Mouse (Mus musculus): ENCODE data around the gene Prpf40a. TPM values are rescaled to one million over a fixed set of nuclear protein-coding genes. Genes with fewer than 3 reads are reported as not detected.
A peak's percentile ranks its signal among the peaks of the same experiment; 100 is the strongest.

The Prpf40a gene
- total and polyA plus RNA-seq, 3 experiments: 81.5 to 154 (median 91.6) TPM

- DNase-seq (ENCODE audit: extremely low read depth): no peak
- Histone ChIP-seq H3K4me1 (ENCODE audit: control insufficient read depth in 1 of 2, insufficient read depth in 2 of 2) (peaks cover 0 to 16% of the 10 kb centered on the region in 2 experiments; a peak in 2 of 4 replicates), H3K9ac (ENCODE audit: insufficient read depth, low read depth) (no peak overlapping the region), H3K4me3 (replicated peaks in 1 of 3; ENCODE audit: low read depth in 2 of 3, low read length in 2 of 3, poor library complexity in 1 of 3) (no peak overlapping the region), H3K4me2 (ENCODE audit: insufficient read depth, low read depth, poor library complexity, severe bottlenecking) (no peak overlapping the region), H3K36me3 (replicated peaks in 1 of 2; ENCODE audit: control insufficient read depth in 1 of 2, insufficient read depth in 1 of 2, low read length in 1 of 2) (peaks cover 0 to 2% of the 10 kb centered on the region in 2 experiments), H3K9me3 (replicated peaks; ENCODE audit: low read length) (no peaks in the 10 kb centered on the region), H3K27ac (ENCODE audit: insufficient read depth, low read depth) (no peak overlapping the region), H3K27me3 (replicated peaks) (no peaks in the 10 kb centered on the region), H3K79me2 (replicated peaks; ENCODE audit: control insufficient read depth, extremely low read depth, insufficient read depth, poor library complexity, severe bottlenecking) (no peaks in the 10 kb centered on the region)
- dilution Hi-C loops (cut with MboI; ENCODE audit: extremely low pct_ligation_motif_present, extremely low pct_unique_long_range_greater_than_20kb, low sequenced_read_pairs) (no loop called here), in situ Hi-C loops (cut with MboI; ENCODE audit: low pct_ligation_motif_present, low pct_unique_long_range_greater_than_20kb, low sequenced_read_pairs) (no loop called here)
- TF ChIP-seq MEF2A (IDR thresholded peaks at IDR 0.05; ENCODE audit: borderline replicate concordance, low read depth, low read length) (no peak), USF2 (conservative IDR thresholded peaks at IDR 0.05; ENCODE audit: low read depth, low read length) (no peak), JUN (IDR thresholded peaks at IDR 0.05; ENCODE audit: insufficient read depth, low read depth, low read length) (no peak), CTCF (conservative IDR thresholded peaks at IDR 0.05 in 1 of 2, IDR thresholded peaks at IDR 0.05 in 1 of 2; ENCODE audit: low read depth in 2 of 2, low read length in 2 of 2) (no peak)
Observed at GRCm38 (mm10) chr2:53102901-53103300, 88.2 kb downstream of the Prpf40a start.

- peak; percentile 63 for DNase-seq (ENCODE audit: extremely low read depth)
- dilution Hi-C loops (cut with MboI; ENCODE audit: extremely low pct_ligation_motif_present, extremely low pct_unique_long_range_greater_than_20kb, low sequenced_read_pairs): no loop called here
- Histone ChIP-seq H3K4me2 (ENCODE audit: insufficient read depth, low read depth, poor library complexity, severe bottlenecking) (peak overlapping the region; percentile 86), H3K4me1 (ENCODE audit: control insufficient read depth in 1 of 2, insufficient read depth in 2 of 2) (peaks cover 0 to 16% of the 10 kb centered on the region in 2 experiments; a peak in 2 of 4 replicates), H3K9ac (ENCODE audit: insufficient read depth, low read depth) (peak overlapping the region; percentile 21; the same call in 1 of the 2 replicates), H3K79me2 (replicated peaks; ENCODE audit: control insufficient read depth, extremely low read depth, insufficient read depth, poor library complexity, severe bottlenecking) (no peaks in the 10 kb centered on the region), H3K27me3 (replicated peaks) (no peaks in the 10 kb centered on the region), H3K27ac (ENCODE audit: insufficient read depth, low read depth) (no peak overlapping the region), H3K9me3 (replicated peaks; ENCODE audit: low read length) (no peaks in the 10 kb centered on the region), H3K36me3 (replicated peaks in 1 of 2; ENCODE audit: control insufficient read depth in 1 of 2, insufficient read depth in 1 of 2, low read length in 1 of 2) (no peaks in the 10 kb centered on the region), H3K4me3 (replicated peaks in 1 of 3; ENCODE audit: low read depth in 2 of 3, low read length in 2 of 3, poor library complexity in 1 of 3) (peak overlapping the region; percentile 28 to 51 (median 48))
- in situ Hi-C loops (cut with MboI; ENCODE audit: low pct_ligation_motif_present, low pct_unique_long_range_greater_than_20kb, low sequenced_read_pairs): no loop called here
- no peak for TF ChIP-seq CHD1 (IDR thresholded peaks at IDR 0.05; ENCODE audit: low read depth, low read length)
- TF ChIP-seq ETS1 (conservative IDR thresholded peaks at IDR 0.05; ENCODE audit: low read depth, low read length): 0 out of 2 replicates have a peak, but pooled peaks have one; percentile 12
- TF ChIP-seq SIN3A (IDR thresholded peaks at IDR 0.05; ENCODE audit: low read length): peak; percentile 36; the same call in 1 of the 2 replicates
- no peak for TF ChIP-seq NELFE (IDR thresholded peaks at IDR 0.05; ENCODE audit: low read depth, low read length)
- no peak for TF ChIP-seq E2F4 (IDR thresholded peaks at IDR 0.05; ENCODE audit: insufficient replicate concordance, low read depth, low read length)
- TF ChIP-seq RCOR1 (conservative IDR thresholded peaks at IDR 0.05; ENCODE audit: low read depth, low read length): no peak
- 0 out of 2 replicates have a peak, but pooled peaks have one; percentile 17 for TF ChIP-seq EP300 (IDR thresholded peaks at IDR 0.05; ENCODE audit: low read length)
- TF ChIP-seq NRF1 (IDR thresholded peaks at IDR 0.05; ENCODE audit: low read depth, low read length): no peak
- TF ChIP-seq ZC3H11A (IDR thresholded peaks at IDR 0.05; ENCODE audit: low read depth, low read length): no peak
- TF ChIP-seq USF1 (IDR thresholded peaks at IDR 0.05; ENCODE audit: low read depth, low read length): no peak
- no peak for TF ChIP-seq ELF1 (IDR thresholded peaks at IDR 0.05; ENCODE audit: low read depth, low read length)
- TF ChIP-seq CTCF (conservative IDR thresholded peaks at IDR 0.05 in 1 of 2, IDR thresholded peaks at IDR 0.05 in 1 of 2; ENCODE audit: low read depth in 2 of 2, low read length in 2 of 2): no peak
Observed at GRCm38 (mm10) chr2:53101885-53102740, 89.0 kb downstream of the Prpf40a start.
